Mouse (Mus musculus): ENCODE data around the gene Ruvbl1. TPM values are rescaled to one million over a fixed set of nuclear protein-coding genes. Genes with fewer than 3 reads are reported as not detected.

Gene Ruvbl1
- total RNA-seq, 2 experiments from 2014 or later = 97.4 to 195 TPM

DNA sequence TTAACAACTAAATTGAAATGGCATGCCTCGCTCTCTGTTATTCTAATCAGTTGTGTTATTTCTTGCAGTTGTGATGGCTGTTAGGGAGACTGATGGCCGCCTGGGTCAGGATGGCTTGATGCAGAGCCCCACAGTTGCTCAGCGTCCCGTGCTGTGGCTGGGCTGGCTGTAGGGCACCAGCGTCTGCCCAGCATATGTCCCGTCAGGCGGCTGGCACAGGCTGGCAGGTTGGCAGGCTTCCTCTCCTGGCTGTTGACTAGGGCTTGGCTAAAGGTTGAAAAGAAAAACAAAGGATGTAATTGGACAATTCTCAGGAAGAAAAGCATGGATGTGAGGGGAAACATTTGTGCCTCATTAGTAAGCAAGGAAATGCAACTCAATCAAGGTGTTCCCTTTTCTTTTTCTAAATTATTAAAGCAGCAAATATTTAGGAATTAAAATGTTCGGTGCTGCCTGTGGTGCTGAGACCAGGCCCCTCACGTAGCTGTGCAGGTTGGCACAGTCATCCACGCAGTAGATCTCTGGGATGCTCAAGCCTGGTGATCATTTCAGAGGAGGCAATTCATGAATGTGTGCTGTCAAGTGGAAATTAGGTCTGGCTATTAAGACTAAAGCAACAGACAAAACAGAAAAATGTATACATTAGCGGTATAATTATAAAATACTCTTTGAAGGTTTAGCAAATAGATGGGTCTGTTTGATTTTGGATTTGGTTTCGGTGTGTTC is 25.6 kb downstream of the Ruvbl1 start:
- ATAC-seq (replicated peaks; ENCODE audit: poor library complexity) = no peak

DNA sequence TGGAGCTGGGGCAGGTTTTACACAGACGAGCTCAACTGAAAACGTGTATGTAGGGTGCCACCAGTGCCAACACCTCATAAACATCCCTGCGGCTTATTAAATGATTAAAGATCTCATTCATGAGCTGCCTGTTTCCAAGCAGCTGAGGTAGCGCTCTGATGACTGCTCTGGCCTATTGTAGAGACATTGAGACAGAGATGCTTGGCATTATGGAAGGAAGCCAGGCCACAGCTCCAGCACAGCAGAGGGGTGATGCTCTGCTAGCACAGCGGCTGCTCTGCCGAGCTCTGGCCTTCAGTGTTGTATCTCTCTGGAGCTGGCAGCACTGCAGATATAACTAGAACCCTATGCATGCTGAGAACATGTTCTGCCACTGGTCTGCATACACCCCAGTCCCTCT is 28.5 kb downstream of the Ruvbl1 start:
- ATAC-seq (replicated peaks; ENCODE audit: poor library complexity) = no peak

DNA sequence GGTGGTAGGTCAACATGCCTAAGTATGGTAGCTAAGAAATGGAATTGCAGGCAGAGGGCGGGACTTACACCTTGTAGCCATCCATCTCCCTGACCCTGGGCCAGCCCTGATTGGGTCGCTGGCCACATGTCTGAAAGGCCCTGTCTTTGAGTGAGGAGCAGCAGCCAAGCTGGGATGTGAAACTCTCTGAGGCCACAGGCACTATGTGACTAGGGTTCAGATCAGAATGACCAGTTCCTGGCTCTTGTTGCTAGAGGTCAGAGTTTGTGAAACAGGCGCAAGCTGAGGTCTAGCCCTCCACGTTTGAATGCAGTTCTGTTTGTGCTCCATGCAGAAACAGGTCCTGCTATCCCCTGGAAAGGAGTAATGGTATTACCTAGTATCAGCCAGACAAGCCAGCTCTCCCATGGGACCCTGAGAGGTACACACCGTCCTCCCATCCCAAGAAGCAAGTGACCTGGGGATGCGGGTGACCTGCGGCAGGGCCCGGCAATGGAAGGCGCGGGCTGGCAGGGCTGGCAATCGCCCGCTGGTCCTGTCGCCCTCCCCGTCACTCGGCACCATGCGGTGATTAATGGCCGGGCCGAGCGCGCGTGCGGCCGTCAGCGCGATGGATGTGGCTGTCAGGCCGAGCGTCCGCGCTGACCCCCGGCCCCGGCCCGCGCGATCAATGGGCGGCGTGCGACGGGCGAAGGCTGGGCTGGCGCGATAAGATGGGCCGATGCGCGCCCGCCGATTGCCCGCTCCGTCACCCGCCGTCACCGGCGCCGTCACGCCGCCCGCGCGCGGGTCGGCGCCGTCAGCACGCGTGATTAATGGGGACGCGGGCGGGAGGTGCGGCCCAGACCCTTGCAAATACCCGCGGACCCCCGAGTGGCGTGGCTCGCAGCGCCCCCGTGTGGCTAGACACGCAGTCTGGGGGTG is 34.5 kb downstream of the Ruvbl1 start:
- peak; percentile 23; the same call in 1 of the 2 replicates for ATAC-seq (replicated peaks; ENCODE audit: poor library complexity)

- no peak for ATAC-seq (replicated peaks; ENCODE audit: poor library complexity)
Measured at GRCm38 (mm10) chr6:88500405-88500767, 35.2 kb downstream of the Ruvbl1 start.

GRCm38 (mm10) chr6:88502030-88502970 is 37.1 kb downstream of the Ruvbl1 start:
- peak; percentile 56 for ATAC-seq (replicated peaks; ENCODE audit: poor library complexity)

GRCm38 (mm10) chr6:88503044-88503443 is 37.8 kb downstream of the Ruvbl1 start:
- 0 out of 2 replicates have a peak, but pooled peaks have one; percentile 2 for ATAC-seq (replicated peaks; ENCODE audit: poor library complexity)

DNA sequence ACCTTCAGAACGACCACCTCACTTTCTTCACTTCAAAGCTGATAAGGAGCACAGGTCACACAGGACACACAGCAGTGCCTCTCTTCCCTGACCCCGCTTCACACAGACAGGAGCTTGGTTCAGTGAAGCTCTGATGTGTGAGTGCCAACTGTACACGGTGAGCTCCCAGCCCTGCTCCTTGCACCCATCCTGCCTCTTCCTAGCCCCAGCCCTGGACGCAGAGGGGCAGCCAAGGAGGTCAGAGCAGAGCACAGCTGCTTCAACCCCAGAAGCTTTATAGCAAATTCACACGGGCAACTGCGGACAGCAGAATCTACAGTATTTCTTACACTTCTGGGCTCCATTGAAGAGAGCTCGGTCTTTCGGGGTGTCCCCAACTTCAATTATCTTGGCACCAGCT is 48.8 kb downstream of the Ruvbl1 start:
- ATAC-seq (replicated peaks; ENCODE audit: poor library complexity) = no peak

GRCm38 (mm10) chr6:88514546-88514945 is 49.3 kb downstream of the Ruvbl1 start:
- ATAC-seq (replicated peaks; ENCODE audit: poor library complexity) = no peak

DNA sequence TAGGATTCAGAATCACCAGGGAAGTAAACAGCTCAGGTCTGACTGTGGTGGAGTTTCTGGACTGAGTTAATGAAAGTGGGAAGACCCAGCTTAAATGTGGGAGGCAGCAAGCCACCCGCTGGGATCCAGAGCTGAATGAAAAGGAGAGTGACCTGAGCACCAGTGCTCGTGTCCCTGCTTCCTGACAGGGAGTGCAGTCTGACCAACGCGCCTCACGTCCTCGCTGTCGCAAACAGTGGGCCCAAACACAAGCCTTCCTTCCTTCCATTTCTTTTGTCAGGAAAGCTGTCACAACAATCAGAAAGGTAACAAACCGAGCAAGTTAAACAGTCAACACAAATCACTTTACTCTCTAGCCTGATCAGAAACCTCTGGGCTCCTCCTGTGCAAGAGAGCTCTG is 50.8 kb downstream of the Ruvbl1 start:
- no peak for ATAC-seq (replicated peaks; ENCODE audit: poor library complexity)

GRCm38 (mm10) chr6:88516667-88517066 is 51.5 kb downstream of the Ruvbl1 start:
- no peak for ATAC-seq (replicated peaks; ENCODE audit: poor library complexity)

GRCm38 (mm10) chr6:88517701-88518403 is 52.6 kb downstream of the Ruvbl1 start:
- ATAC-seq (replicated peaks; ENCODE audit: poor library complexity) = no peak

GRCm38 (mm10) chr6:88518404-88519263 is 53.4 kb downstream of the Ruvbl1 start, which contains the start of gene Sec61a1:
Gene Sec61a1 (minus strand): TSS chr6:88518905.
- peak; percentile 94 for ATAC-seq (replicated peaks; ENCODE audit: poor library complexity)

- ATAC-seq (replicated peaks; ENCODE audit: poor library complexity) = no peak
Measured at GRCm38 (mm10) chr6:88521821-88522220, 56.6 kb downstream of the Ruvbl1 start.

DNA sequence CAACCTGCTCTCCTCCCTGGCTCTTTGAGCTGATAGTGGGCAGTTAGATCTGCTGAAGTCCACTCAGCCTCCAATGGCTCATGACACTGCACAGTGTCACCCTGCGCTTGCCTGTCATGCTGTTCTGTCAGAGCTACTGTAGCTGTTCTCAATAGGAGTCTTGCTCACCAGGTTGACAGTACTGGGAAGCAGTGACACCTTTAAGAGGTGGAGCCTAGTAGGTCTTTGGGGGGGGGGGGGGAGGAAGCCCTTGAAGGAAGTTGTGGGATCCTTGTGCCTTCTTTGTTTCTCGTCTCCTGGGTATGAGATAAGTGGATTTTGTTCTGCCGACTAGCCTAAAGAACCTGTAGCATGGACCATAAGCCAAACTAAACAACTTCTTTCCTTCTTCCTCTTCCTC is 57.4 kb downstream of the Ruvbl1 start:
- ATAC-seq (replicated peaks; ENCODE audit: poor library complexity) = peak; percentile 16

DNA sequence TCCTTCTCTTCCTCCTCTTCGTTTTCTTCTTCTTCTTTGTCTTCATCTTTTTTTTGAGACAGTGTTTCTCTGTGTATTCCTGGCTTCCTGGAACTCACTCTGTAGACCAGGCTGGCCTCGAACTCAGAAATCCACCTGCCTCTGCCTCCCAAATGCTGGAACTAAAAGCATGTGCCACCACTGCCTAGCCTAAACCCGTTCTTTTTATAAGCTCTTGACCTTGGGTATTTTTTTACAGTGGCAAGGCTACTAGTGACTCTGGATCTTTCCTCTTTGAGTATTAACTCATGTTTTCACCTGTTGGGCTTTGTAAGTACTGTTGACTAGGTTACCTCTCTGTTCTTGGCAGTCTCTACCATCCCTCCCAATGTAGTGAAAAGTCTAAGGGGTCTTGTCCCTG is 57.8 kb downstream of the Ruvbl1 start:
- ATAC-seq (replicated peaks; ENCODE audit: poor library complexity) = no peak

DNA sequence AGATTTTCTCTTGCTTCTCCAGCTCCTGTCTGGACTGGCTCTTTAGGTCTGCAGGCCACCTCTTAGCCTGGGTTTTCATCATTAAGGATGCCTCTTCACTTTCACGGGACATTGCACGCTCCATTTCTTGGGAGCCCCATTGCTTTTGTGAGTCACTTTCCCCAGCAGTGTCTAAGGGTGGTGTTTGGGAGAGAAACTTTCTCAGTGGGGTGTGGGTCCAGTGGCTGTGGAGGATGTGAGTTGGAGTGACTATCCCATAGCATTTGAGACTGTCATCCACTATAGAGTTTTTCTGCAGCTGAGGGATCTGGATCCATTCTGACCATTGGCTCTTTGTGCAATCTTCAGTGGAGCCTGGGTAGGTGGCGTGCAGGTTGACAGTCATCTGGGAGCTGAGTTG is 58.2 kb downstream of the Ruvbl1 start:
- ATAC-seq (replicated peaks; ENCODE audit: poor library complexity) = no peak

DNA sequence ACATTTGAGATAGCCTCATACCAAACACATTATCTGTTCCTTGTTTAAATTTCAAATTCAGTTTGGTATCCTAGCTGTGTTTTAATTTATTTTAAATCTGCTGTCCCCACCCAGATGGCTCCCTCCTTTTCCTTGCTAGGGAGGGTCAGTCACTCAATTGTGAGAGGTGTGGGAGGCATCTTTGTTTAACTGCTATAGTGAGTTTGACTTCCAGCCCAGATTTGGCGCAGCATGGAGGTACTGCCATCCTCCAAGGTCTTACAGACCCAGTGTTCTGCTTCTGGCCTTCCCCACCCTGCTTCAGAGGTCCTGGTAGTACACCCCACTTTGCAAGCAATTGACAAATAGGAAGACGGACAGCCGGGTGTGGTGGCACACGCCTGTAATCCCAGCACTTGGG is 58.8 kb downstream of the Ruvbl1 start:
- no peak for ATAC-seq (replicated peaks; ENCODE audit: poor library complexity)

- no peak for ATAC-seq (replicated peaks; ENCODE audit: poor library complexity)
Measured at GRCm38 (mm10) chr6:88530306-88530705, 65.1 kb downstream of the Ruvbl1 start.

DNA sequence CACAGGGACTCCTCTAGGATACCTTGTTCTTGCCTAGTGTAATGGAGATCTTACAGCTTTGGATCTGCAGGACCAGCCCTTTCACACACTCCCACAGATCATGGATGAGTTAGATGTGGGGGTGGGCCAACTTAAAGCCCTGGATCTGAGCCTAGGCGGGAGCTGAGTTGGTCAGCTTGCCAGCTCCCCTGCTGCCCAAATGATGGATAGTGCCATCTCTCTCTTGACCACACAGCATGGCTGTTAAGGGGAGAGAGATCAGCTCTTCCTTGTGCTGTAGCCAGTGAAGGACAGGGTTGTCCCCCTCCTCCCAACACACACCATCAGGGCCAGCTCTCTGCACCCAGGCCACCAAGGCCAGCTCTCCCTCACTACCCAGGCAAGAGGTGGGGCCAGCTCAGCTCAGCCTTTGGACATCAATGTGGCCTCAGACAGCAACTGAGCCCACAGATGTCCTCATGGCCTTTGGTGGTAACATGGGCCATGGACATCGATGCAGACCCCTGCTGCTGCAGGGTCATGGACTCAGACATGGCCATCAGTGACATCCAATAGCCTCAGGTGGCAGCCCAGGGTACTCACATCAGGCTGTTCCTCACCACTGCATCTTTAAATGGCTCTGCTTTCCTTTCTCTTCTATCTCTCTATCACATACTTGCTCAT is 75.0 kb downstream of the Ruvbl1 start:
- ATAC-seq (replicated peaks; ENCODE audit: poor library complexity) = no peak

Measured in megakaryocyte progenitor cell, adult 5-6 weeks (primary cell).